Mouse (Mus musculus) layer of hippocampus, adult 9-10 months (tissue): Measurements from ENCODE around the gene Olfr550.
"Not testable (repeated sequence)": the region's sequence is repeated elsewhere in the genome, so short reads cannot be mapped to it uniquely, and the experiment has no call there.

Experiments used
- DNase-seq: peaks from one replicate; pipeline ENCODE4 v3.0.0; 2022; ENCODE audit warnings: low spot score

Olfr550 gene

DNA sequence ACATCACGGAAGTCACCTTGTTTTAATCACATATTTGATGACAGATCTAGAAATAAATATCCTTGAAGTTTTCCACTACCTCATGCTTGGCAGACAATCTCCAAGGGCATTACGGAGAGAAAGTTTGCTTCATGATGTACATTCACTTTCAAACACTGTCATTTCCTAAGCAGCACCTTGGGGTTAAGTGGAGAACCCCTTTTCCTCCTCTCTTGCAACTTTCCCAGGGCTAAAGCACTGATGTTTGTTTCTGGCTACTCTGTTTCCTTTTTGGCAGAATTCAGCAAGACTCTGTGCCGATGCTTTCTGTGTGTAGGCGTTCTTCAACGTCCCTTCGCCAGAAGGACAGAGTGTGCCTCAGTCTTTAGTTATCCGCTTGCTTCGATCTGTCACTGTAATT is at the start of gene Olfr550:
TSS of gene Olfr550 (plus strand) at position 301 of the 400 bp plus-strand sequence.
- no peak for DNase-seq

GRCm38 (mm10) chr7:102529052-102529451 is 42.2 kb upstream of the Olfr550 start:
- DNase-seq = no peak

DNA sequence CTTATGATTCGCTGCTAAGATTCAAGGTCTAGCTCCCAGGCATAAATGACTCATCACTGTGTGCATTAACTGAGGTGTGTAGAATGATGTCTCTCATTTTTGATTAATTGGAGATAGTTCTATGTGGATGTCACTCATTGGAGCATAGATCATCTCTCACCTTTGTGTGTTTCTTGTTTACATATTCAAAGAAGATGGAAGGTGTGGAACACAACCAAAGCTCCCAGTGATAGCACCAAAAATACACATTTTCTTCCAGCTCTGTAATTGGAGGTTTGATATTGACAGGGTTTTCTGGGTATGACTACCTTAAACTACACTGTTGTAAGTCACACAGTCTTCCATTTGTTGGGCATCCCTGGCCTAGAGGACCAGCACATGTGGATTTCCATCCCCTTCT is 36.8 kb upstream of the Olfr550 start, which contains the start of gene Olfr547:
TSS of gene Olfr547 (plus strand) at position 301 of the 400 bp plus-strand sequence.
- no peak for DNase-seq

DNA sequence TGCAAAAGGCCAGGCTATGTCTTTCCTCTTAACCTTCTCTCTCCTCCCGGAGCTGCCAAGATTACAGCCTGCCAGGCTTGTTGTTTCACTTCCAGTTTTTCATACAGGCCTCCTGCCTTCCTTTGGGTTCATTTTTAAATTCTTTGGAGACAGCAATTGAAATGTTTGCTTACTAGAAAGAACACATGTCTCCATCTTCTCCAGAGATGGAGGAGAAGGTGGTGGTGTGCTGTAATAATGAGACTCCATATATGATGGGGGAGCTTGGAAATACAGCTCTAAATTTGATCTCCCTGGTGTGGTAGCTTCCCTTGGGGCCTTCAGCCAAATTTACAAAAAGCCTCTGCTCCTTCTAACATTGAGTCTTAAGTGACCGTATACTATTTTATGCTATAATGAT is 30.6 kb upstream of the Olfr550 start, which contains the start of gene Olfr548-ps1:
TSS of gene Olfr548-ps1 (plus strand) at position 301 of the 400 bp plus-strand sequence.
- DNase-seq = no peak

DNA sequence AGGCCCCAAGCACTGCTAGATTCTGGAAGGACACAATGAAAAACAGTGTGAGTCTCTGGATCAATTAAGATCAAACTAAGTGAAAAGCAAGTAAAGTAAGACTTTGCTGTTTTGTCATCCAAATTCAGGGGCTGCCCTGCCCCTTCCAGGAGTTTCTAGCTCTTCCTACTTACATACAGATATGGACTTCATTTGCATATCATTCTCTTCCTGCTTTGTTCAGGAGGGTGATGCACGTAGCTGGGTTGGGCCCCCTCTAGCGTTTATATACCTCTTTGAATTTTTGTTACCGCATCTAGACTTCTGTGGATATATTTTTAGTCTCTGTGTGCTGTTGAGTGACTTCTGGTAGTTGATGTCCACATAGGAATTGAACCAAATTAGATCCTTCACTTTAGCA is 30.0 kb upstream of the Olfr550 start:
- DNase-seq = no peak

DNA sequence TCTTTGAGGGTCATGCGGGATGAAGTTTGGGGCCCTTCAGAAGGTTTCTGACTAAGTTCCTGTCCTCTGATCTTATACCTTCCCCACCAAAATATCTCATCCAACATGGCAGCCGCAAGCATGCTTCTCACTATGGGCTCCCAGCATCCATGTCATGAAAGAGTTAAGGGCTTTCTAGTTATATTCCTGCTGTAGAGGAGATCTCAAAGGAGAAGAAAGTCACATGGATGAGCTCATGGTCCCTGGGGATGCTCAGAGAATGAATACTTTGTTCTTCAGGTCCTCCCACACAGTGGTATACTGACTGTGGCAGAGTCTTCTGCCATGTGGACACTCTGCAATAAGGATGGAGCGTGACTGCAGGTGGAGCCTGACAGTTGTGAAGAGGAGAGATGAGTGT is 21.7 kb upstream of the Olfr550 start, which contains the start of gene Olfr549:
TSS of gene Olfr549 (plus strand) at position 301 of the 400 bp plus-strand sequence.
- no peak for DNase-seq

DNA sequence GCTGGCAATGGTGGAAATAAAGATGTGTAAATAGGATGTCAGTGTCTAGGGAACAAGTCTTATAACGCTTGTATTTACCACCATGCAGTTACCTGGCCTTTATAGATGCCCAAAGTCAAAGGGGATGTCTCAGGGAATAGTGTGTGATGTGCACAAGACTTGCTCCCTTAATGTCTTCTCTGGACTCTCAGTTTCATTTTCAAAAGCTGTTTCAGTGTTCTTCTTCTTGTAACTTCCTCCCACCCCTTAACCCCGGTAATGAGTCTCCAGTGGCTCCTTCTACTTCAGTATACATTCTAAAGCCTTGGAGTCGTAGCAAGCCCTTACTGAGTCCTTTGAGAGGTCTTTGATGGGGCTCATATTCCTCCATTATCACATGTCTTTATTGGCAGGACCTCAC is 18.0 kb upstream of the Olfr550 start:
- DNase-seq = no peak

DNA sequence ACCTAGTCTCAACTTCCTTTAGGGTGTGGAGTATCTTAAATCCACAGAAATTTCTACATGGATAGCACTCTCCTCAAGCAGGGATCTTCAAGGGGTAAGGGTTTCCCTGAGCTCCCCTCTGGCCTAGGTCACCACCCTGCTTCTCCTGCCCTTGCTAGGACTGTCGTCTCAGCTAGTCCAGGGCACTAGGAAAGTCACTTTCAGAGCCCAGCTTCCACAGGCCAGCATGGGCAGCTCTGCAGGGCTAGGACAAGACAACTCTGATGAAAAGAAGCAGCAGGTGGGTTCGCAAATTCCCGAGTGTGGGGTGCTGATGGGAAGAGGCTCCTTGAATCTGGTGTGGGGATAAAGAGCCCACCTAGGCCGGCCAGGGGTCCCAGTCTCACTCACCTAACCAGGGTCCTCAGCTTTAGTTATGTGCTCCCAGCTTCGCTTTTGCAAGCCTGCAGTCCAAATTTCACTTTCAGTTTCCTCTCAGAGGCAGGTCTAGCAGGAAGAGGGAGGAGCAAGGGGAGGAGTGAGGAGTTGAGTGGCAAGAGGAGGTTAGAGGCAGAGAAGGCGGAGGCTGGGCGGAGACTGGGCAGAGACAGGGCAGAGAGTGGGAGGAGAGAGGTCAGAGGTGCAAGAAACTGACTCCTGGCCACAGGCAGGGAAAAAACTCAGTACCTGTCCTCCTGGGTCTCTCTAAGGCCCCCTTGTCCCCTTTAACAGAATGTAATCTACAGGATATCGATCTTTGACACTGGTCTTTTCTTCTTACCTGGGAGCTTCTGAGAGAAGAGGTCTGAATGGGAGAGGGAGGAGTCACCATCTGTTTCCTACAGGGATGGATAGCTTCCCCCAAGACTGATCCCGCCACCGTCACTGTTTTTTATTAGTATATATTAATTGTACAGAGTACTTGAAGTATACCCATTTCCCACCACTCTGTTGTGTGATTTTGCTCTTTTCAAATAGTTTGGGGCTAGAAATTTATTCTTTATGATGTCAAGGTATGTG is 5.9 kb upstream of the Olfr550 start, which contains the start of gene Trim21:
TSS of gene Trim21 (minus strand) at position 488 of the 999 bp plus-strand sequence.
- DNase-seq = peak; percentile 30

- no peak for DNase-seq
These were observed 5.0 kb upstream of the Olfr550 start for GRCm38 (mm10) chr7:102566219-102566618.

GRCm38 (mm10) chr7:102573174-102573830 is 2.1 kb downstream of the Olfr550 start:
- DNase-seq = no peak

- no peak for DNase-seq
These were observed 4.8 kb downstream of the Olfr550 start for GRCm38 (mm10) chr7:102575998-102576397.

- DNase-seq = no peak
These were observed 20.5 kb downstream of the Olfr550 start, which contains the start of gene Olfr551 for GRCm38 (mm10) chr7:102591786-102592185. Gene Olfr551 (minus strand): TSS chr7:102591886.

DNA sequence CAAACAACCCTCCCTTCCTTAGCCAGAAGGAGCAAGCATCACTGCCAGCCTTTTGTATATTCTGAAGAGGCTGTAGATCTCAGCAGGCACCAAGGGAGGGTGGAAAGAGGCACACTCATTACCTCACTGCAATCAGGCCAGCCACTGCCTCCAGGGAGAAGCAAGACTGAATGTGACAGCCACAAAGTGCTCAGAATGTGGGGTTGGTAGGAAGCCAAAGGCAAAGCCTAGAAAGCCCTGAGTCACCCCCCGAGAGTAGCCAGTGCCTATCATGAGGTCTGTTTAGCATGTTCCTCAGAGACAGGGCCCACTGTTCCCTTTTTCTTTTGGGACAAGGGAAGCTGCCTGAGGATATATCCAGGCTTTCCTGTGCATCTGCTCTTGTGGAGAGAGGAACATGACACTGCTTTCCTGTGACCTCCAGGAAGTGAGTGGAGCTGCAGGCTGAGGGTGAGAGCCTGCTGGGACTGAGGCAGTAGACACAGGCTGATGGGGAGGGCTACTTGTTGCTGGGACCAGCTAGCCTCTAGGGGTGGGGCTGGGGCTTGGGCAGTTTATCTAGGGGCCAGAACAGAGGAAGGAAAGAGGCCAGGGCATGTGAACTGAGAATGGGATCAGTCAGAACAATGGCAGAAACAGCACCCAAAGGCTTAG is 26.3 kb downstream of the Olfr550 start, which contains the start of gene Olfr552:
TSS of gene Olfr552 (plus strand) at position 393 of the 654 bp plus-strand sequence.
- DNase-seq = no peak

GRCm38 (mm10) chr7:102618118-102618517 is 46.9 kb downstream of the Olfr550 start, which contains the start of gene Olfr553:
Gene Olfr553 (minus strand): TSS chr7:102618218.
- DNase-seq = no peak

- DNase-seq = no peak
These were observed 48.4 kb downstream of the Olfr550 start for GRCm38 (mm10) chr7:102619608-102620007.

DNA sequence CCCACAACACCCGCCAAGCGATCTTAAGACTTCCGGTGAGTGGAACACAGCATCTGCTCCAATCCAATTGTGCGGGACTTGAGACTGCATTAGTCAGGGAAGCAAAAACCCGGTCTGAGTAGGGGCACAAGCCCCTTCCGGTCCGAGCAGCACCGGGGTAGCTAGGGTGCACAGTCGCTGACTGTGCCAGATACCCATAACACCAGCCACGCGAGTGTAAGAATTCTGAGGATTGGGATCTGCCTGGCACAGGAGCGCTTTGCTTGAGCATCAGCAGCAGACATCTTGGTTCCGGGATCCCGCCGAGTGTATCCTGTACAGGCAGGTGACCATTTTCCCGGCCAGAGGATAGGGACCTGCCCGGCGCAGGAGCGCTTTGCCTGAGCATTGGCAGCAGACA is 49.1 kb downstream of the Olfr550 start:
- DNase-seq = not testable (repeated sequence)
